Mouse (Mus musculus) kidney, embryonic 16.5 days (tissue): Measurements from ENCODE around the gene Prop1. TPM values are rescaled to one million over a fixed set of nuclear protein-coding genes. Genes with fewer than 3 reads are reported as not detected.

Source experiments
- polyA plus RNA-seq: library from polyadenylated mRNA; unstranded; fragments of >200 nt; fragmentation: Nextera tagmentation; extraction: Ambion mirVana; gene quantifications from 2 replicates; pipeline ENCODE4 v1.2.1, GENCODE M21; 2015

Gene Prop1
- polyA plus RNA-seq, 1 experiment from 2014 or later, result not detected

Other genes with a start within 250 kb of the Prop1 start
- gene Zfp354c, start 126.0 kb downstream of the Prop1 start, polyA plus RNA-seq, result 27.6 and 29.3 TPM in 2 replicates
- 0.72 and 1.0 TPM in 2 replicates for gene Zfp879, start 112.2 kb downstream of the Prop1 start, polyA plus RNA-seq
- 0.10 TPM in 1 of 2 replicates, not detected in the other for gene Grm6, start 103.1 kb downstream of the Prop1 start, polyA plus RNA-seq
- 8.6 and 9.6 TPM in 2 replicates for gene Zfp454, start 66.1 kb downstream of the Prop1 start, polyA plus RNA-seq
- gene Zfp2, start 37.6 kb downstream of the Prop1 start, polyA plus RNA-seq, result 15.4 and 18.2 TPM in 2 replicates
- gene Zfp354b, start 22.1 kb downstream of the Prop1 start, polyA plus RNA-seq, result 1.7 and 1.9 TPM in 2 replicates
- not detected in 2 replicates for gene 4933414I15Rik, start 10.0 kb downstream of the Prop1 start, polyA plus RNA-seq
- gene Olfr1378, start 12.8 kb upstream of the Prop1 start, polyA plus RNA-seq, result not detected in 2 replicates
- not detected in 2 replicates for gene Olfr1377, start 28.2 kb upstream of the Prop1 start, polyA plus RNA-seq
- not detected in 2 replicates for gene Olfr51, start 49.8 kb upstream of the Prop1 start, polyA plus RNA-seq
- not detected in 2 replicates for gene Olfr54, start 60.5 kb upstream of the Prop1 start, polyA plus RNA-seq
- gene Olfr1375, start 94.3 kb upstream of the Prop1 start, polyA plus RNA-seq, result not detected in 2 replicates
- gene Zfp354a, start 105.5 kb upstream of the Prop1 start, polyA plus RNA-seq, result 13.5 and 14.2 TPM in 2 replicates